Mouse (Mus musculus): ENCODE data around the gene Cope. TPM values are rescaled to one million over a fixed set of nuclear protein-coding genes. Genes with fewer than 3 reads are reported as not detected.

The Cope gene
- 103 TPM for total RNA-seq (2023)

GRCm38 (mm10) chr8:70302358-70302890, at the start of gene Cope, which contains the start of gene Ddx49:
Gene Cope (plus strand): TSS chr8:70302518.
Gene Ddx49 (minus strand): TSS chr8:70302489.

DNA sequence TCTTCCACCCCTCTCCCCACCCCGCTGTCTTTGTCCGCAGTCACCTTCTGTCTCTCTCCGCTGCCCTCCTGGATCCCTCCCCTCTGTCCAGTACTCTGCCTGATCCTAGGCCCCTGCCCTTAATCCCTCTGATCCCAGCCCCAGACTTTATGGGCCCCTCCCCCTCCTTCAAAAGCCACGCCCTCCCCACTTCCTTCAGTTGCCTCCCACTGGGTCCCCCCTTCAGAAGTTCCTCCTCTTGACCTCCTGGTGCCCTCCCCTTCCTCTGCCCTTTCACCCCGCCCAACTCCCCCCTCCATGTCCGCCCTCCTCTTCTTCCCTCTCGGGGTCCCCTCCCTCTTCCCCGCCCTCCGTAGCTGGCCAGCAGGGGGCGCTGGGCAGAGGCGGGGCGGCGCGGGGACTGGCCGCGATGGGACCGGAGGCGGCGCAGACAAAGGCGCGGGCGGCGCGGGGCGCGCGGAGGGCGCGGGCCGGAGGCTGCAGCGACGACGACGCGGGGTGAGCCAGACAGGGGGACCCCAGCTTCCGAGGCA, 19.6 kb upstream of the Cope start, which contains the start of gene Homer3:
Gene Homer3, plus strand, starts transcription at position 225 of the 533 bp plus-strand sequence.

GRCm38 (mm10) chr8:70315624-70316510, 13.5 kb downstream of the Cope start, which contains the start of gene Cers1:
Gene Cers1 (plus strand): TSS chr8:70315775.

DNA sequence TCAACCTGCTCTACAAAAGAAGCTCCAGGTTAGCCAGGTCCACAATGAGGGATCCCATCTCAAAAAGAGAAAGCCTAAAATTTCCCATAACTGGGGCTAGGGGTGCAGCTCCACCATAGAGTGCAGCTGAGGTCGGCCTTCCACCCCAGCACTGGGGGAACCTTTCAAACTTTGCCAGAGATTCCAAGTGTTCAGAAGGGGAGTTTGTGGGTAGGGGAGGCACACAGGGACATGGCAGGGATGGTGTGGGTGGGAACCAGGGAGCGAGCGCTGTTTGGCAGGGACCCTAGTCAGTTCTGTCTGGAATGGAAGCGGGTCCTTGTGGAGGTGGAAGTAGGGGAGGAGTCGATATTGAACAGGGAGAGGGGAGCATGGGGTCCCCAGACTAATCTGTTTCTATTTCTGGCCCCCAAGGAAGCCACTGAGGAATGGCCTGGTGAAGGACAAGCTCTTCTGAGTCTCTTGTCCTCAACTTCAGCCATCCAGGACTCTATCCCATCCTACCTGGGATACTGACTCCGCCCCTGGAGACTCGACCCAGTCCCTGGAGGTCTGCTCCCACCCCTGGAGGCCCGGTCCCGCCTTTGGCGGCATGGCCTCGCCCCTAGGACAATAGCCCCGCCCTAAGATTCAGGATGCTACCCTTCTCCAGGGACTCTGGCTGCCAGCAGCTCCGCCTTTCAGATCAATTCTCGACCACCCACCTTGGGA, 27.0 kb downstream of the Cope start, which contains the start of gene Gdf1:
Gene Gdf1, plus strand, starts transcription at position 694 of the 711 bp plus-strand sequence.

DNA sequence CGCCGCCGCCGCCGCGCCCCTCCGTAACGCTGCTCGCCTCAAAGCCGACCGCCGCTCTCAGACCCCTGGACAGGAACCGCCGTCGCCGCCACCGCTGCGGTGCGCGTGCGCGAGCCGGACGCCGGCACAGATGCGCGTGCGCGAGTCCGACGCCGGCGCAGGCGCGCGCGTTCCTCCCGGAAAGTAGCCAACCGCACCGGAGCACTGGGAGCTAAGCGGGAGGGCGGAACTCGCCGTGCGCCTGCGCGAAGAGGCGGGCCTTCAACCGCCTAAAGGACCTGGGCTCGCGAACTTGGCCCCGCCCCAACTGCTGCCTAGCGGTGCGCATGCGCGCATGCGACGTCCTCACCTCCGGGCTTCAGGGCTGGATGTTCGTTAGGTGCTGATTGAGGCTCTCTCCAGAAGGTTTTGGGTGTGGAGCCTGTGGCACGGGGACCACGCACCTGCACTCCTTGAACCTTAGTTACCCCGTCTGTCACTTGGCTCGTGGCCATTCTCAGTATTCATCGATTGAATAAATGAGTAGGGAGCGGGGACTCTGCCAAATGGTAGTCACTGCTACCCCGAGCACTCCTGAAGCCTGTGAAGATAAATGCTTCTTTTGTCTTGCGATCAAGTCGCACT, 51.0 kb downstream of the Cope start, which contains the start of gene Upf1:
Gene Upf1, minus strand, starts transcription at position 85 of the 624 bp plus-strand sequence.

Other genes starting within 250 kb of the Cope start
- not detected for gene Tm6sf2, start 229.6 kb upstream of the Cope start, total RNA-seq (2023)
- gene Hapln4, start 219.1 kb upstream of the Cope start, total RNA-seq (2023) = not detected
- gene Ncan, start 181.6 kb upstream of the Cope start, total RNA-seq (2023) = not detected
- gene Nr2c2ap, start 171.2 kb upstream of the Cope start, total RNA-seq (2023) = 32.8 TPM
- gene Rfxank, start 163.4 kb upstream of the Cope start, total RNA-seq (2023) = 24.6 TPM
- gene Borcs8, start 163.0 kb upstream of the Cope start, total RNA-seq (2023) = 55.0 TPM
- 3.0 TPM for gene Mef2b, start 162.8 kb upstream of the Cope start, total RNA-seq (2023)
- gene Tmem161a, start 130.2 kb upstream of the Cope start, total RNA-seq (2023) = 41.8 TPM
- 11.4 TPM for gene Slc25a42, start 90.2 kb upstream of the Cope start, total RNA-seq (2023)
- 58.6 TPM for gene Sugp2, start 68.3 kb upstream of the Cope start, total RNA-seq (2023)
- 11.6 TPM for gene Armc6, start 68.1 kb upstream of the Cope start, total RNA-seq (2023)
- gene Homer3, start 19.7 kb upstream of the Cope start, total RNA-seq (2023) = 6.5 TPM
- gene Ddx49, start within 50 bp of the Cope start, total RNA-seq (2023) = 90.0 TPM
- not detected for gene Cers1, start 13.3 kb downstream of the Cope start, total RNA-seq (2023)
- not detected for gene Gdf1, start 27.3 kb downstream of the Cope start, total RNA-seq (2023)
- 79.1 TPM for gene Upf1, start 50.8 kb downstream of the Cope start, total RNA-seq (2023)
- 1.2 TPM for gene Comp, start 71.0 kb downstream of the Cope start, total RNA-seq (2023)
- gene Crtc1, start 137.1 kb downstream of the Cope start, total RNA-seq (2023) = 21.6 TPM
- 7.7 TPM for gene Klhl26, start 174.4 kb downstream of the Cope start, total RNA-seq (2023)
- gene Tmem59l, start 184.8 kb downstream of the Cope start, total RNA-seq (2023) = not detected
- not detected for gene Crlf1, start 190.6 kb downstream of the Cope start, total RNA-seq (2023)
- 51.6 TPM for gene Rex1bd, start 204.2 kb downstream of the Cope start, total RNA-seq (2023)
- gene Uba52, start 208.3 kb downstream of the Cope start, total RNA-seq (2023) = 3,862 TPM
- gene Fkbp8, start 225.2 kb downstream of the Cope start, total RNA-seq (2023) = 240 TPM
- 61.7 TPM for gene Kxd1, start 225.4 kb downstream of the Cope start, total RNA-seq (2023)
- gene Ell, start 236.9 kb downstream of the Cope start, total RNA-seq (2023) = 34.7 TPM

Measured in CD8-positive naive resting alpha-beta T cell, adult 57 days (primary cell).